Mouse (Mus musculus): ENCODE results near the gene B3gnt6.

DNA sequence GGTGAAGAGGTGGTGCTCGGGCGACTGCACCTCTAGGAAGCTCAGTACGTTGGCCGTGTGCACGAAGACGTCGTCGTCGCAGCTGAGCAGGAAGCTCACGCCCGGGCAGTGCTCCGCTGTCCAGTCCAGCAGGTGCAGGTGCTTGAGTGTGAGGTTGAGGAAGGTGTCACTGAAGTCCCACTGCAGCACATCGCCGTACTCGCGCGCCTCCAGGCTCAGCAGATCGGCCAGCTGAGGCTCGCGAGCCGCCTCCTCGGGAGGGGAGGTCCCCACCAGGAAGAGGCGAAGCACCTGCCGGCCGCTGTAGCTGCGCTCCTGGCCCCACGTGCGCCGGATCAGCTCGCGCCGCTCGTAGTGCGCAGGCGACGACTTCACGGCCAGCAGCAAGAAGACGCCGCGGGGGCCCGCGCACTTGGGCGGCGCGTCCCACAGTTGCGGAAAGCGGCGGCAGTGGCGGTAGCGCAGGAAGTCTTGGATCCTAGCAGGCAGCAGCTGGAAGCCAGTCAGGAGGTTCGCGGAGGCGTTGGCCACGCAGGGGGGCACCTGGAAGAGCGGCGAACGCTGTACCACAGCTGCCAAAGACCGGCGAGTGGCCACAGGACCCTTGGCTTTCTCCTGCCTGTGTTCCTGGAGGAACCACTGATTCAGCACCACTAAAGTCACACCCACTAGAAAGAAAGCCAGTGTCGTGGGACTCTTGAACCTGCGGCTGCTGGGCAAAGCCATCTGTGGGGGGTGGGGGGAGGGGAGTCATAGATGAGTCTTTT lies 5.1 kb downstream of the B3gnt6 start:
- TF ChIP-seq CTCF (IDR thresholded peaks at IDR 0.05; ENCODE audit: borderline replicate concordance, control insufficient read depth, extremely low read depth, insufficient read depth, low read length, poor library complexity), result no peak
- no peak for TF ChIP-seq POLR2A (IDR thresholded peaks at IDR 0.05; ENCODE audit: control insufficient read depth, extremely low read depth, insufficient read depth, low read length, poor library complexity)
